Mouse (Mus musculus) olfactory bulb, adult 2 months (tissue): ENCODE measurements around the gene Tcf7. TPM values are rescaled to one million over a fixed set of nuclear protein-coding genes. Genes with fewer than 3 reads are reported as not detected.

Experiments
- H3K27ac ChIP-seq: fragments of 200-500 bp; 2 replicates; pipeline ENCODE4 v1.5.1; 2012; ENCODE audit warnings: low read depth, low read length; ENCODE audit not compliant: insufficient read depth
- H3K4me1 ChIP-seq: fragments of 200-500 bp; 2 replicates; pipeline ENCODE4 v1.6.1; 2012; ENCODE audit warnings: low read length; ENCODE audit not compliant: control insufficient read depth, insufficient read depth
- H3K4me3 ChIP-seq: fragments of 200-500 bp; 2 replicates; pipeline ENCODE4 v1.5.1; 2012; ENCODE audit warnings: mild to moderate bottlenecking, low read depth, low read length, moderate library complexity; ENCODE audit not compliant: insufficient read depth
- CTCF ChIP-seq: fragments of 200-500 bp; IDR thresholded peaks from 2 replicates; pipeline ENCODE4 v1.5.1; 2012; ENCODE audit warnings: low read depth, mild to moderate bottlenecking, low read length, moderate library complexity; ENCODE audit not compliant: insufficient read depth
- POLR2A ChIP-seq: fragments of 200-500 bp; IDR thresholded peaks from 2 replicates; pipeline ENCODE4 v1.6.1; 2012; ENCODE audit warnings: mild to moderate bottlenecking, low read depth, low read length, moderate library complexity; ENCODE audit not compliant: insufficient read depth
- WGBS: fragments of 180-500 bp; shearing (Covaris S2); methylation state at CpG from one replicate; pipeline ENCODE4 v1.1.7; 2018; 5-methylcytosine and 5-hydroxymethylcytosine counted together
- polyA plus RNA-seq: library from polyadenylated mRNA; stranded (reverse); fragments of >200 nt; gene quantifications from 2 replicates; pipeline ENCODE4 v1.2.4, GENCODE M21; 2012; ENCODE audit warnings: low replicate concordance; ENCODE audit not compliant: missing spikeins, insufficient read depth, insufficient read length

Tcf7 gene
- polyA plus RNA-seq: 377 and 809 TPM in 2 replicates

DNA sequence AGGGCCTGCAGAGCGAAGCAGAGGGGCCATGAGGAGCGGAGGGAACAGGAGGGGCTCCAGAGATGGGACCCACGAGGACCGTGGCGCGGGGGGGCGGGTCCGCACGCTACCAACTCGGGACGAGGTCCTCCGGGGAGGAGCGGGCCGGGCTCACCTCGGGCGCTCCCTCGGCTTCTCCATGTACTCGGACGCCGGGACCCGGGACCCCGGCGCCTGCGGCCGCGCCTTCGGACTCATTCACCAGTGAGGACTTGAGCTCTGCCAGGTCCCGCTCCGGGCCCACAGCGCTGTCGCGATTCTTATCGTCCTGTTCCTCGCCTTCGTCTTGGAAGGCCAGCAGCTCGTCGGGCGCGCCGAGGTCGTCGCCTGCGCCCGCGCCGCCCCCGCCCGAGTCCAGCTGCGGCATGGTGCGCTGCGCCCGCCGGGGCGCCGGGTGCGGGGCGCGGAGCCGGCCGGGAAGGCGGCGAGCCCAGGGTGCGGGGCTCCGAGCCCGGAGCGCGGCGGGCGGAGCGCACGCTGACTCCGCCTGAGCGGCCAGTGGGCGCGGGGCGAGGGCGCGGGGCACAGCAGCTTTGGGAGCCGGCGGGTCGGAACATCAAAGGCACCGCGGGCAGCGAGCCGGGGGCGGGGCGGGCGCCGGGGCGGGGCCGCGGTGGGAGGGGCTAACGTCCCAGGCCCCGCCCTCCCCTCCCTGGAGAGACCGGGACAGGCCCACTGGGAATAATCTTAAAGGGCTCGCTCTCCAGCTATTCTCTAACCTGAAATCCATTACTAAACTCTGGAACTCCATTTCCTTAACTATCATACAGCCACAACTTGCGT lies at the start of gene Tcf7:
Gene Tcf7 (minus strand): TSS at position 241 of the 822 bp plus-strand sequence.
- no peak for TF ChIP-seq POLR2A
- no peak for TF ChIP-seq CTCF
- Histone ChIP-seq H3K4me1 (peaks cover 55% of the 10 kb centered on the region), H3K27ac (peak within 1 kb of the TSS; percentile 10), H3K4me3 (peak within 1 kb of the TSS; percentile 84)
- WGBS: 3% methylated on average over 97 of the region's 97 CpGs

DNA sequence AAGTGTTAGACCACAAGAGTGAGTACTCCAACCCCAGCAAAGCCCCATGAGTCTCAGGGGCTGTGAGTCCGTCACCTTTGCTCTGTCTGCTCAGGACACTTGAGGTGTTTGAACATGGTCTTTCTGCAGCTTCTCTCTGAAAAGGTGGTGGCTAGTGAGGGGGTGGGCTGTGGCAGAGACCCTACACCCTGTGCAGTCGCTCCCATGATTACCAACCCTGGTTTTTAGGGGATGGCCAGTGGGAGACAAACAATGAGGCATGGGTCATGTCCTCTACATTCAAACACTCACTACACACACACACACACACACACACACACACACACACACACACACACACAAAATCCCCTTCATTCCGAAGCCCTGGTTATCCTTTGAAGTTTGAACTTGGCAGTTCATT lies 44.5 kb upstream of the Tcf7 start:
- Histone ChIP-seq H3K27ac (no peak overlapping the region), H3K4me1 (peaks cover 2% of the 10 kb centered on the region), H3K4me3 (no peak overlapping the region)
- TF ChIP-seq CTCF: no peak
- no peak for TF ChIP-seq POLR2A
- 75% methylated on average over 3 of the region's 3 CpGs for WGBS

DNA sequence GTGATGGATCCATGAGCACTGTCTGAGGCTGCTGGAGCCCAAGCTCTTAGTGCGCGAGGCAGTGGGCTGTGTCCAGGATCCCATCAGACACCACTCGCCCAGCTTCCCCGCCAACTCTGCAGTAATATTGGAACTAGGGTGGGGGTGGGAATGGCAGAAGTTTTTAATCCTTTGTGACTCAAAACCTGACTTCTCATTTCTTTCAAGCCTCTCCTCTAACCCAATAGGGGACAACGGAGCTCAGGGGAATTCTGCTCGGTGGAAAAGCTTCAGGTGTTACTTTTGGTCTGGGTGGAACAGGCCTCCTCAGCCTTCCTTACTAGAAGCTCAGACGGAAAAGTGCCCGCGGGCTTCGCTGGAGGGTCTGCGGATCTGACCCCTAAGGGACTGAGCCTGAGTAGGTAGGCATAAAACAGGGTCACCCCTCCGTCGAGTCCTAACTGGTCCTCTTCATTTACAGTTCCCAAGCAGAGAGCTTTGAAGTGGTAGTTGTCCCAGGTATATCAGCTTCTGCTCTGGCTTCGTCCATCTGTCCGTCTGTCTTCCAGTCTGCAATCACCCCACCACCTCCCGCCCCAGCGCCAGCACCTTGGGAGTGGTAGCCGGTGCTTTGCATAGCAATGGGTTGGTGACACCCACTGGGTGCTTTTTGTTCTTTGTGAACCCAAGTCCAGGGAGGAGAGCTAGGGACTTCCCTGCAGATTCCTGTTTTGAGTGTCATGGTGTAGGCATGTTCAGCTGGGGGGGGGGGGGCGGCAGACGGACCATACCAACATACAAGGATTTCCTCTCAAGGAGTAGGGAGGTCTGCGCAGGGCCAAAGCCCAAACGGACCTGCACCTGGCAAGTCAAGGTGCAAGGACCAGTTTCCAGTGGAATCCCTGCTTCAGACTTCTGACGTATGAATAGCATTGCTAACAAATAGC lies 41.9 kb upstream of the Tcf7 start:
- TF ChIP-seq POLR2A (no peak), CTCF (no peak)
- WGBS: 75% methylated on average over 23 of the region's 23 CpGs
- Histone ChIP-seq H3K4me3 (no peak overlapping the region), H3K27ac (no peak overlapping the region), H3K4me1 (no peaks in the 10 kb centered on the region)

DNA sequence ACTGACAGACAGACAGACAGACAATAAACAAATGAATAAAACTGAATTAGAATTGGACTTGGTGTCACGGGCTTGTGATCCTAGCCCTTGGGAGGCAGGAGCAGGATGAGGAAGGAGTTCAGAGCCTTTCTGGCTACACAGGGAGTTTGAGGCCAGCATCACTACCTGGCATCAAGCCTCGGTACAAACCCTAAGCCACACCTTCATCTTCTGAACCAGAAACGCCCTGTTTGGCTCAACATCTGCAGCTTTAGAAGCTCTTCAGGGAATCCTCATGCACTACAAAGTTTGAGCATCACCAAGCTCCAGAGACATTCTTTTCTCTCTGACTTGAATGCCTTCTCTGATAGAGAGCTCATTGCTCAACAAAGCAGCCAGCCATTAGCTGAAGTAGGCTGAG lies 38.7 kb upstream of the Tcf7 start:
- no peaks in the 10 kb centered on the region for H3K4me1 ChIP-seq
- no peak for TF ChIP-seq CTCF
- TF ChIP-seq POLR2A: no peak
- H3K27ac ChIP-seq: no peak overlapping the region
- 68% methylated on average over 3 of the region's 3 CpGs for WGBS
- no peak overlapping the region for H3K4me3 ChIP-seq

DNA sequence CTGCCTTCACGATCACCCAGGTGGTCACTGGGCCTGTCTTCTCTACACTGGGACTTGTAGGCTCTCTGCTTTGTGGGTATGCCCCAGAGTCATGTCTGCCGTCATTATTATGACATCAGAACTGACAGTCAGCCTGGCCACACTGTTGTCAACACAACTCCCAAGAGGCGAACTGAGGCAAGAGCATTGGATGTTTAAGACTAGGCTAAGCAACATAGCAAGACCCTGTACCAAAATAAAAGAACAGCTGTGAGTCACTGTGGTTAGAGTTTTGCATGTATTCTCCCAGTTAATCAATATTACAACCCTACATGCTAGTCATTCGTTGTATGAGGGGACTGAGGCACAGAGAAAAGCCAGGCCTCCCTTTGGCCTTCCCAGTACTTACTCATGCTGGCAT lies 37.7 kb upstream of the Tcf7 start:
- Histone ChIP-seq H3K27ac (no peak overlapping the region), H3K4me3 (no peak overlapping the region), H3K4me1 (no peaks in the 10 kb centered on the region)
- TF ChIP-seq POLR2A (no peak), CTCF (no peak)
- WGBS: 87% methylated on average over 4 of the region's 4 CpGs

DNA sequence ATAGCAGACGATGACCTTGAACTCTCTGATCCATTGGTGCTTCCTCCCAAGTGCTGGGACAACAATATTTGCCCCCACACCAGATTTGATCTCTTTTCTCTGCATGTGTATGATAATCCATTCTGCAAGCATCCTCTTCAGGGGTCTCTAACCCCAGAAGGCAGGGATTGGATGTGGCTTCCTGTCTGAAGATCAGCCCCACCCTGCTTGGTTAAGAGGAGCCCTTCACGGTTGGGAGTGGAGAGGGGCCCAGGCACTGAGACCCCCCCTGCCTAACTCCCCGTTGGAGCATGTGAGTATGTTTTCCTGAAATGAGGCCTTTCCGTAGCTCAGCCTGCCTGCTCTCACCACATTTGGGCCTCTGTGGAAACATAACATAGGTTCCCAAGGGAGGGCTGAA lies 36.9 kb upstream of the Tcf7 start:
- no peak overlapping the region for H3K27ac ChIP-seq
- H3K4me1 ChIP-seq: no peaks in the 10 kb centered on the region
- H3K4me3 ChIP-seq: no peak overlapping the region
- WGBS: 89% methylated on average over 4 of the region's 4 CpGs
- TF ChIP-seq POLR2A: no peak
- no peak for TF ChIP-seq CTCF

DNA sequence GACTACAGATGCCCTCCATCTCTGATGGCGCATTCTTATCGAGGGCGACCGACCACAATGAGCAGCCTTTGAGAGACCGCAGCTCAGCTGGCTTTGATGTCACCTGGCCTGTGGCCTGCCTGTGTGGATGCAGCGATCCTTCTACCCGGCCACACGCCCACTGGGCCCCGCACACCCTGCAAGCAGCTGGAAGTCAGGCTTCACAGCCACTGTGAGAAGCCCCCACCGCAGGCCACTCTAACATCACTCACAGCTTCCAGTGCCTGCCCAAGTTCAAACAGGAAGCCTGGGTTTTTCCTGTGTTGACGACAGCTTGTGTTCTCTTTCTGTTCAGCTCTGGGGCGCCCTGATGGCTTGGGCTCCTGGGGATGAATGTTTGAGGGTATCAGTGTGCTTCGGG lies 35.6 kb upstream of the Tcf7 start:
- no peak overlapping the region for H3K4me3 ChIP-seq
- TF ChIP-seq POLR2A (no peak), CTCF (no peak)
- WGBS: 79% methylated on average over 13 of the region's 13 CpGs

DNA sequence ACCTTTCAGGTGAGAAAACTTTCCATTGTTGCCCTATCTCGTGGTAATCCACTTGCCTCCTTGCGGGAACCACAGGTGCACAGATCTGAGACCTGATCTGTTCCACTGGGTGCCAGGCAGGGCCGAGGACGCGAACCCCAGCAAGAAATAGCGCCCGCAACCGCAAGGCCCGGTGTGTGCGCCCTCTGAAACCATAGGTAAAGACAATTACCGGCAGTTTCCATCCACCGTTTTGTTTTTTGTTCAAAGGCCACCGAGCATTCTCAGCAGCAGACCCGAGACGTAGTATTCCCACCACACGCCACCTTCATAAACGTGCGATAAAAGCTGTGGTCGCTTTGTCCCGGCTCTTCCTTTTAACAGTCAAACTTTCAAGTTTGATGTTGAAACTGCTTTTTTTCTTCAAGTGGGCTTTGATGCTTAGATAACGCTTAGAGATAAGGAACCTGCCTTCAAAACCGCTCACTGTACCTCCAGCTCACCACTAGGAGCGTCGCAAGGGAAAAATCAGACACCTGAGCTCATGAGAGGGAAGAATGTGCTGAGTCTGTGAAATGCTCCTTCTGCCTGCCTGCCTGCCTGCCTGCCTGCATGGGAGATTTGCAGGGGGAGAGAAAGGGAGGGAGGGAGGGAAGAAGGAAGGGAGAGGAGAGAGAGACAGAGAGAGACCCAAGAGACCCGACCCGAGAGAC lies 31.4 kb upstream of the Tcf7 start:
- 41% methylated on average over 26 of the region's 26 CpGs for WGBS
- Histone ChIP-seq H3K4me3 (no peak overlapping the region), H3K27ac (no peak overlapping the region), H3K4me1 (peaks cover 2% of the 10 kb centered on the region)
- TF ChIP-seq CTCF: no peak
- TF ChIP-seq POLR2A: no peak

More for the DNA sequence above, 35.6 kb upstream of the Tcf7 start:
- Histone ChIP-seq H3K4me1 (no peaks in the 10 kb centered on the region), H3K27ac (no peak overlapping the region)
